Mouse (Mus musculus) neural tube, embryonic 14.5 days (tissue): ENCODE data around the gene Scgb2b19. TPM values are rescaled to one million over a fixed set of nuclear protein-coding genes. Genes with fewer than 3 reads are reported as not detected.
"Not testable (repeated sequence)": the region's sequence is repeated elsewhere in the genome, so short reads cannot be mapped to it uniquely, and the experiment has no call there.

ENCODE experiments used
- ATAC-seq: fragments of 200-750 bp; cut with Nextera tagmentation; 2 replicates; pipeline ENCODE4 v1.8.0; 2017; ENCODE audit warnings: low read depth, mild to moderate bottlenecking, moderate TSS enrichment, moderate library complexity
- H3K27ac ChIP-seq: fragments of 300-500 bp; sonication (generic); 2 replicates; pipeline ENCODE4 v1.5.1; 2014; ENCODE audit warnings: low read depth, mild to moderate bottlenecking, control low read depth, low read length, moderate library complexity, mixed read lengths
- H3K27me3 ChIP-seq: fragments of 300-500 bp; sonication (generic); 2 replicates; pipeline ENCODE4 v1.6.1; 2014; ENCODE audit warnings: low read length; ENCODE audit not compliant: control insufficient read depth, insufficient read depth
- H3K36me3 ChIP-seq: fragments of 300-500 bp; sonication (generic); 2 replicates; pipeline ENCODE4 v1.6.1; 2014; ENCODE audit warnings: low read length, mixed read lengths; ENCODE audit not compliant: control insufficient read depth, insufficient read depth
- H3K4me1 ChIP-seq: fragments of 300-500 bp; sonication (generic); 2 replicates; pipeline ENCODE4 v1.6.1; 2014; ENCODE audit warnings: low read length; ENCODE audit not compliant: control insufficient read depth, insufficient read depth
- H3K4me2 ChIP-seq: fragments of 300-500 bp; sonication (generic); 2 replicates; pipeline ENCODE4 v1.6.1; 2014; ENCODE audit warnings: mild to moderate bottlenecking, low read depth, low read length, control low read depth
- H3K4me3 ChIP-seq: fragments of 300-500 bp; sonication (generic); 2 replicates; pipeline ENCODE4 v1.5.1; 2014; ENCODE audit warnings: low read depth, low read length, control low read depth, mixed read lengths
- H3K9ac ChIP-seq: fragments of 300-500 bp; sonication (generic); replicated peaks from 2 replicates; pipeline ENCODE4 v1.6.1; 2014; ENCODE audit warnings: low read depth, mild to moderate bottlenecking, control low read depth, low read length, mixed read lengths
- H3K9me3 ChIP-seq: fragments of 300-500 bp; sonication (generic); 2 replicates; pipeline ENCODE4 v1.6.1; 2016; ENCODE audit warnings: low read length; ENCODE audit not compliant: control insufficient read depth
- WGBS: fragments of 180-500 bp; shearing (Covaris S2); extraction: QIAGEN DNeasy Blood & Tissue Kit; methylation state at CpG from one replicate; pipeline ENCODE4 v1.1.7; 2014; 5-methylcytosine and 5-hydroxymethylcytosine counted together
- polyA plus RNA-seq: library from polyadenylated mRNA; unstranded; fragments of >200 nt; fragmentation: Nextera tagmentation; extraction: Ambion mirVana; gene quantifications from 2 replicates; pipeline ENCODE4 v1.2.1, GENCODE M21; 2014

Scgb2b19 gene
- polyA plus RNA-seq: not detected in 2 replicates

DNA sequence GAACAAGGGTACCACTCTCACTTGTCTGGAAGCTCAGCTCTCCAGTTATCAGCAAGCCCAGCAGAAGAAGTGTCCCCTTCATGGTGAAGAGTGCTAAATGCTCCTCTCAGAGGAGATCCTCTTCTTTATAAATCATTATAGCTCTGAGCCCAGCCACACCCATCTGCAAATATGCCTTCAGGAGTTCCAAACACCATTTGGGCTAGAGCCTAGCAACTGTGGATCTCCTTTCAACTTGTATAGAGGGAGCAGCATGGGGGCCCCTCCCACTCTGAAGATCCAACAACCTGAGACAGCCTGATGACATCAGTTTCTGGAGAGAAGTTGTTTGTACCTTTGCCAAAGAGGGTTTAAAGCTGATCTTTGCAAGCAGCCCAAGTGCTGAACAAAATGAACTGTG is at the start of gene Scgb2b19:
TSS of gene Scgb2b19 (minus strand) at position 101 of the 400 bp plus-strand sequence.
- ATAC-seq, H3K9me3 ChIP-seq, H3K9ac ChIP-seq, H3K4me3 ChIP-seq, H3K27me3 ChIP-seq, H3K27ac ChIP-seq, H3K4me1 ChIP-seq, H3K36me3 ChIP-seq, H3K4me2 ChIP-seq: not testable (repeated sequence)

DNA sequence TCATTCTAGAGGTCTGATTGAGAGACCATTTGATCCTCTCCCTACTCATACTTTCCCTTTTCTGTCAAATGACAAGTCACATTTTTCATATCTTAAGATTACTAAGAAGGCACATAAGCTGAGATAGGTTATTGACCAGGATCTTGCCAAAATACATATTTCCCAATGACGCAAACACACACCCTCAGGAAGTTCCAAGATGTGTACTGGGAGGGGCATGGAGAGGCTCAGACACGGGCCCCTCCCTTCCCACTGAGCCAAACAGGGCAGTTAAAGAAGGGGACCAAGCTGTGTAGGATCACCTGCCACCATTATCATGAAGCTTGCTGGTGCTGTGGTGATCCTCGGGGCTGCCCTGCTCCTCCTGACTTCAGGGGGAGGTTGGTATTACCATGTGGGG is 6.9 kb upstream of the Scgb2b19 start, which contains the start of gene Scgb1b19:
TSS of gene Scgb1b19 (plus strand) at position 301 of the 400 bp plus-strand sequence.
- not testable (repeated sequence) for H3K4me3 ChIP-seq, H3K36me3 ChIP-seq, H3K9ac ChIP-seq, H3K27me3 ChIP-seq, H3K4me2 ChIP-seq, H3K4me1 ChIP-seq, H3K27ac ChIP-seq, H3K9me3 ChIP-seq, ATAC-seq
- 80% methylated on average over 2 of the region's 3 CpGs for WGBS

Other genes with a start within 250 kb of the Scgb2b19 start
- gene Scgb2b17, start 223.8 kb downstream of the Scgb2b19 start, polyA plus RNA-seq: not detected in 2 replicates
- not detected in 2 replicates for gene Scgb1b17, start 216.9 kb downstream of the Scgb2b19 start, polyA plus RNA-seq
- not detected in 2 replicates for gene Scgb2b18, start 106.5 kb downstream of the Scgb2b19 start, polyA plus RNA-seq
- gene Scgb1b18, start 94.8 kb downstream of the Scgb2b19 start, polyA plus RNA-seq: not detected in 2 replicates
- not detected in 2 replicates for gene Scgb1b19, start 7.0 kb upstream of the Scgb2b19 start, polyA plus RNA-seq
- gene Scgb2b20, start 86.0 kb upstream of the Scgb2b19 start, polyA plus RNA-seq: not detected in 2 replicates
- not detected in 2 replicates for gene Scgb1b20, start 92.9 kb upstream of the Scgb2b19 start, polyA plus RNA-seq
- not detected in 2 replicates for gene Scgb2b21, start 240.1 kb upstream of the Scgb2b19 start, polyA plus RNA-seq